Mouse (Mus musculus): ENCODE measurements around the gene Csdc2.

The Csdc2 gene

GRCm38 (mm10) chr15:81924933-81925332 is 11.6 kb upstream of the Csdc2 start:
- no peak for DNase-seq (ENCODE audit: extremely low spot score, low spot score)

- DNase-seq (ENCODE audit: extremely low spot score, low spot score): peak; percentile 95
Observed at GRCm38 (mm10) chr15:81925760-81926445, 10.7 kb upstream of the Csdc2 start, which contains the start of gene Polr3h. Gene Polr3h, minus strand, starts transcription at chr15:81926240.

- DNase-seq (ENCODE audit: extremely low spot score, low spot score): no peak
Observed at GRCm38 (mm10) chr15:81926446-81926822, 10.1 kb upstream of the Csdc2 start.

- DNase-seq (ENCODE audit: extremely low spot score, low spot score): no peak
Observed at GRCm38 (mm10) chr15:81927741-81928140, 8.8 kb upstream of the Csdc2 start.

- DNase-seq (ENCODE audit: extremely low spot score, low spot score): no peak
Observed at GRCm38 (mm10) chr15:81928277-81928676, 8.3 kb upstream of the Csdc2 start.

- no peak for DNase-seq (ENCODE audit: extremely low spot score, low spot score)
Observed at GRCm38 (mm10) chr15:81932951-81933470, 3.5 kb upstream of the Csdc2 start.

GRCm38 (mm10) chr15:81933986-81934385 is 2.6 kb upstream of the Csdc2 start:
- no peak for DNase-seq (ENCODE audit: extremely low spot score, low spot score)

GRCm38 (mm10) chr15:81935869-81936637 is 506 bp upstream of the Csdc2 start:
- no peak for DNase-seq (ENCODE audit: extremely low spot score, low spot score)

GRCm38 (mm10) chr15:81937098-81937972 is 776 bp downstream of the Csdc2 start:
- DNase-seq (ENCODE audit: extremely low spot score, low spot score): no peak

- peak; percentile 41 for DNase-seq (ENCODE audit: extremely low spot score, low spot score)
Observed at GRCm38 (mm10) chr15:81938246-81938645, 1.7 kb downstream of the Csdc2 start.

GRCm38 (mm10) chr15:81939157-81939715 is 2.7 kb downstream of the Csdc2 start:
- DNase-seq (ENCODE audit: extremely low spot score, low spot score): no peak

- DNase-seq (ENCODE audit: extremely low spot score, low spot score): no peak
Observed at GRCm38 (mm10) chr15:81939774-81940173, 3.2 kb downstream of the Csdc2 start.

- DNase-seq (ENCODE audit: extremely low spot score, low spot score): no peak
Observed at GRCm38 (mm10) chr15:81940219-81940618, 3.7 kb downstream of the Csdc2 start.

- no peak for DNase-seq (ENCODE audit: extremely low spot score, low spot score)
Observed at GRCm38 (mm10) chr15:81941010-81941409, 4.5 kb downstream of the Csdc2 start.

GRCm38 (mm10) chr15:81943176-81943749 is 6.7 kb downstream of the Csdc2 start:
- peak; percentile 67 for DNase-seq (ENCODE audit: extremely low spot score, low spot score)

GRCm38 (mm10) chr15:81949076-81949475 is 12.5 kb downstream of the Csdc2 start:
- DNase-seq (ENCODE audit: extremely low spot score, low spot score): no peak

- no peak for DNase-seq (ENCODE audit: extremely low spot score, low spot score)
Observed at GRCm38 (mm10) chr15:81949476-81950131, 13.0 kb downstream of the Csdc2 start.

GRCm38 (mm10) chr15:81950716-81951115 is 14.2 kb downstream of the Csdc2 start:
- DNase-seq (ENCODE audit: extremely low spot score, low spot score): no peak

GRCm38 (mm10) chr15:81951159-81951558 is 14.6 kb downstream of the Csdc2 start:
- no peak for DNase-seq (ENCODE audit: extremely low spot score, low spot score)

- no peak for DNase-seq (ENCODE audit: extremely low spot score, low spot score)
Observed at GRCm38 (mm10) chr15:81952310-81952709, 15.8 kb downstream of the Csdc2 start.
